Mouse (Mus musculus) urinary bladder, adult 2 months (tissue): ENCODE results near the gene Eif5. TPM values are rescaled to one million over a fixed set of nuclear protein-coding genes. Genes with fewer than 3 reads are reported as not detected.
A peak's percentile ranks its signal among the peaks of the same experiment; 100 is the strongest.

ENCODE experiments used
- DNase-seq: peaks from one replicate; pipeline ENCODE4 v3.0.0; 2022; ENCODE audit warnings: low spot score
- polyA plus RNA-seq: library from polyadenylated mRNA; depleted of rRNA; stranded (reverse); fragments of >200 nt; gene quantifications from 2 replicates; pipeline ENCODE4 v1.2.3, GENCODE M21; 2012; rRNA removed

Eif5 gene
- polyA plus RNA-seq, 1 experiment, result 139 TPM

DNA sequence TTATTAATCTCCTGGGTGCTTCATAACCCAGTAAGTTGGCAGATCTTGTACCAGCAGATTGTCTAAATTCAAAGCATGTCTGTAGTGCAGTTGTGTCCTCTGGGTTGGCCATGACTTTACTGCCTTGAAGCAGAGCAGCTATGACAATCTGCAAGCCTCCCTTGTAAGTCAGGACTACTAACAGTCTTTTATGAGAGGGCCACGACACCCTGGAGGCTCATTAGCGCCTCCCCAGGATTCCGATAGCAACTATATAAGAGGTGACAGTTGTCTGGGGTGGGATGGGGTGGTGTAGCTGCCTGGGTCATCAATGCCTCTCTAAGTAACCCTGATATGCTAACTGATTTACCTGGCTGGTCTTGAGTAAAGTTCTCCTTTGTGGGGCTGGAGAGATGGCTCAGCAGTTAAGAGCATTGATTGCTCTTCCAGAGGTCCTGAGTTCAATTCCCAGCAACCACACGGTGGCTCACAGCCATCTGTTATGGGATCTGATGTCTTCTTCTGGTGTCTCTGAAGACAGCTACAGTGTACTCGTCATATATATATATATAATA lies 25.3 kb downstream of the Eif5 start:
- DNase-seq, result no peak

DNA sequence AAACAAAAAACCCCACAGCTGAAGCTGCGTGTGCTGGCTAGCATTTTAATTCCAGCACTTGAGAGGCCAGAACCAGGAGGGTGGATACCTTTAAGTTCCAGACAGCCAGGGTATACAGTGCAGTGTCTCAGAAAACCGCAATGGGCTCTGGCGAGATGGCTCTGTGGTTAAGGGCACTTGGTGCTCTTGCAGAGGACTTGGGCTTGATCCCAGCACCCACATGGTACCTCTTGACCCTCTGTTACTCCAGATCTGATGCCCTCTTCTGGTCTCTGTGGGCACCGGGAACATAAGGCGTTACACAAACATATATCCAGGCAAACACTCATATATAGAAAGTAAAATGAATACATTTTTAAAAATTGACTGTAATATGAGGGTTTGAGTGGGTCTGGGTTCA lies 27.5 kb downstream of the Eif5 start:
- no peak for DNase-seq

DNA sequence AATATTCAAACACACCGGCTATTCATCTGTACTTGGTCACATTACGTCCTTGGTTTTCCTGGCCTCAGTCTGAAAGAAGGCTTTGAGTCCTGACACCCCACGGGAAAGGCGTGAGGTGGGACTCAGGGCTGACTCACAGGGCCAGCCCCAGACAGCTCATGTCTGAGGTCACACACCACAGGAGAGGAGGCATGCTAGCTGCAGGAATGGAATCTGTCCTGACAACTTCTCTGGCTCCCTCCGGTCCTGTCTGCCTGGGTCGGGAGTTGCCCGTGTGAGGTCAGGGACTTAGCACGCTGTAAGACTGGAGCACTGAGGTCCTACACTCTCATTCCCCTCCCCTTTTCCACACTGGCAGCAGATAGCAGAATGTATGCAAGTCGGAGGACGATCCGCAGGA lies 31.0 kb downstream of the Eif5 start:
- DNase-seq, result no peak

DNA sequence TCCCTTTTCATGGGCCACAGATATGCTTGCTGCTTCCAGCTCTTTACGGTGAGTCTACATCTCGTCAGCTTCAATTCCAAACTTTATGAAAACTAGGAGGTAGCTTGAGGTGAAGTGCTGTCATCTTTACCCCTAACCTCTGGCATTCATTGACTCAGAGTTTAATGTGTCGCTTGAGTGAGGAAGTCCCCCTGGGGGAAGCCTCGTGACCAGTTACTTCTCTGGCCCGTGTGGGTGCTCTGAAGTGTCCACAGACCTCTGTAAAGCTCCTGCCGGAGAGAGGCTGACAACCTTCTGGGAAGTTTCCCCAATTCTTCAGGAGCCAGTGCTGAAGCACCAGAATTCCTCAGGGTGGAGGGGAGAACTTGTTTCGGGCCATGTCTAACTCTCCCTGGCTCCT lies 34.6 kb downstream of the Eif5 start:
- no peak for DNase-seq

DNA sequence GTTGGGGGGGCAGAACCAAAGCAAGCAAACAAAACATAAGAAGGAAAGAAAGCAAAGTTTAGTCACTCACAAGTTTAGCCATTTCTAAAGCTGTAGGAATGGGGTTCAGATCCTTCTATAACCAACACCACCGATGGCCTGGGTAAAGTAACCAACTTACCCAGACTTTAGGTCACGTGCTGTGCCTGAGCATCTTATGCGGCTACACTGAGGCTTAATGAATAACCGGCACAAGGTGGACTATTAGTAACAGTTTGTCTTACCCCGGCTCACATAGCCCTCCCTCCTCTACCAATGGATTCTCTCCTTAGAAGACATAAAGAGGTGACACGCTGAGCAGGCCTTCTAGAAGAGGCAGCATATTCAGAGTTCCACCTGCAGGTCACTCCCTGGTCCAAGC lies 35.5 kb downstream of the Eif5 start:
- no peak for DNase-seq

DNA sequence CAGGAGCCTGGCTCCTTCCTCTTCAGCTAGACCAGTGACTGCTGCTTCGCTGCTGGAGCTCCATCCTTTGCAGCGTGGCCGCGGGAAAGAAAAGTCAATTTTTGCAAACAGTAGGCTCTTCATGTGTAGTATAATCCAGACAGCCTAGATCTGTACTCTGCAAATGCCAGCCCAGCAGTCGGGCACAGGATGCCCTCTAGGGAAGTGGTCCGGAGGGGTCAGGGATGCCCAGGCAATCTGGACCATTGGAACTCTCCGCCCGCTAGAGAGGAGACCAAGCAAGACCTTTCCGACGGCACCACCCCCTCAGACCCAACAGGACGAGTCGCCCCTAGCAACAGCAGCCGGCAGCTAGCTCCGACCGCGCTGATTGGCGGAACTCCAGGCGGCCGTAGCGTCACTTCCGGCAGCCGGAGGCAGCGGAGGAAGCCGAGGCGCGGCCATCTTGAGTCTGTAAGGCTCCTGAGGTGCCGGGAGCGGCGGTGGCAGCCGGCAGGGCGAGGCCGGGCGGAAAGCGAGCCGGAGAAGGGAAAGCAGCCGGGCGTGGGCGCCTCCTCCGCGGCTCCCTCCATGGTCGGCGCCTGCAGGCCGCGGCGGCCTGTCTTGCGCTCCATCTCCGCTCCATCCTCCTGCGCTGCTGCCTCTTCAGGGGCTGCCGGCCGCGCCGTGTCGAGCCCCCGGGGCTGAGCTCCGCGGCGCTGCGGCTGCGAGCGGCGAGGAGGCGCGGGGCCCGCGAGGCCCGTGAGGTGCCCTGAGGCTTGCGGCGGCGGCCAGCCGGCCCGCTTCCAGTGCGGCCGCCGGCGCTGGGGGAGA lies 36.5 kb downstream of the Eif5 start, which contains the start of gene Mark3:
TSS of gene Mark3 (plus strand) at position 450 of the 813 bp plus-strand sequence.
- DNase-seq, result peak; percentile 93

DNA sequence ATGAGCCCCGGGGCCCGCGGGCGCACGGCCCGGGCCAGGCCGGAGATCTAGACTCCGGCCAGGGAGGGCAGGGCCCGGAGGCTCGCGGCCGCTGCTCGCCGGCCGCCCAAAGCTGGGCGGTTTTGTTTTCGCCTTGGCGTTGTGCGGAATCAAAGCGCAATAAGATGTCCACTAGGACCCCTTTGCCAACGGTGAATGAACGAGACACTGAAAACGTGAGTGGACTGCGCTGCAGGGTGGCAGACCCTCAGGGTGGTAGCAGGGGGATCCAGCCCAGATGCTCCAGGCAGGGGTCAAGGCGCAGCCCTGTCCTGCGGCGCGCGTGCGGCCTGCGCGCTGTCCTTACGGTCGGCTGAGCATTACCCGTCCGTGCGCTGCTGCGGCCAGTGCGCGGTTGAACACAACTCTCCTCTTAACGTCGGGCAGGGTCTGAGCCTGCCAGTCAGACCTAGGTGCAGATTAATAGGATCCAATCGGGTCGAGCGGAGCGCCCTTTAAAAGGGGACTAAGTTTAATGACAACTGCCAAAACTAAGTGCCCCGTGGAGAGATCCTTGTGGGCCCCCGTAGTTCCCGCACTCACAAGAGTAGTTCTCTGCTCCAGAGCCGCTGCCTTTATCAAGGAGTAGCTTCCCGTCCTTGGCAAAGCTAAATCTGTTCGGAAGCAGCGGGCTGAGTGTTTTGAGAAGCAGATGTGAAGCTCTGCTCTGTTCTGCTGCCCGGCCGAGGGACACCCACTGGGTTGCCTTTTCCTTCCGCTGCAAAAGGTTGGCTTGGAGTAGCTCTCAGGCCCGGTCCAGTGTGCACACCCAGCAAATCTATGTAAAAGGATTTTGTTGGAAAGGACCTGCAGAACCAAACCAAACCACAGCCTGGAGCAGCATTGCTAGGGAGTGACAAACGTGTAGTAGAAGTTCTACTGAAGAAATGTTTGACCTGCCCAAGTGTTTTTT lies 37.3 kb downstream of the Eif5 start:
- DNase-seq, result peak; percentile 45

DNA sequence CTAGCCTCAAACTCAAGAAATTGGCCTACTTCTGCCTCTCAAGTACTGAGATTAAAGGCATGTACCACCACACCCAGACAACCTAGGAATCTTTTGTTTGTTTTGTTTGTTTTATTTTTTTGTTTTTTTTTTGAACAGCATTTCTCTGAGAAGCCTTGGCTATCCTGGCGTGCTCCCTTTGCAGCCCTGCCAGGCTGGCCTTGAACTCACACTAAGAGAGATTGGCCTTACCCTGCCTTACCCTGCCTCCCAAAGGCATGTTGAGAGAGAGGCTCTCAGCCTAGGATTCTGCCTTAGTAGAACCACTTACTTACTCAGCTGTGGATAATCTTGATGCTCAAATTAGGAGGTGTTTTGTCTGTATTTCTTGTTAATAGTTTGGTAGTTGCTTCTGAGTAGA lies 45.2 kb downstream of the Eif5 start:
- DNase-seq, result no peak

DNA sequence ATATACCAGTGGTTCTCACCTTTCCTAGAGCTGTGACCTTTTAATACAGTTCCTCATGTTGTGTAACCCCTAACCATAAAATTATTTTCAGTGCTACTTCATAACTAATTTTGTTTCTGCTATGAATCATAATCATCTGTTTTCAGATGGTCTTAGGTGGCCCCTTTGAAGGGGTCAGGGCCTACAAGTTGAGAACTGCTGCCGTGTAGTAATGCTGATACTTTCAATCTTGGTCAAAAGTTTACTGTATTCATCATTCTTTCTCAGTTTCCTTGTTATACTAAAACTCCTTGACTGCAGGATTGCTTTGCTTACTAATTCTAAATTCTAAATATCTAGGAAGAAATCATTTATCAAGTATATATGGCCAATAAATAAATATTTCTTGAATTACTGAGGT lies 46.6 kb downstream of the Eif5 start:
- no peak for DNase-seq

DNA sequence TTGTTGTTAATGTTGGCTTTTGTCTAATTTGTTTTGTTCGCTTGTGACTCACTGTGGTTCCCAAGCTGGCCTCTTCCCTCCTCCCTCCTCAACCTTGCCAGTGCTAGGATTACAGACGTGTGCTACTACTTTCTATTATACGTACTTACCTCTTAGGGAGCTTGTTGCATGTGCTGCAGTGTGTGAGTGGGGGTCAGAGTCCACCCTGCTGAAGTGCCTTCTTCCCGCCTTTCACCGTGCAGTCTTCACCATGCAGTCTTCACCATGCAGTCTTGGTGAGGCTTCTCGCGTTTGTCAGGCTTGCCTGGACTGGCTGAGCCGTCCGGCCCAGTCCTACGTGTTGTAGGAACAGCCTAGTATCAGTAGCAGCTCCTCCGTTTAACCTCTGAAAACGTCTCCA lies 49.4 kb downstream of the Eif5 start:
- DNase-seq, result no peak

DNA sequence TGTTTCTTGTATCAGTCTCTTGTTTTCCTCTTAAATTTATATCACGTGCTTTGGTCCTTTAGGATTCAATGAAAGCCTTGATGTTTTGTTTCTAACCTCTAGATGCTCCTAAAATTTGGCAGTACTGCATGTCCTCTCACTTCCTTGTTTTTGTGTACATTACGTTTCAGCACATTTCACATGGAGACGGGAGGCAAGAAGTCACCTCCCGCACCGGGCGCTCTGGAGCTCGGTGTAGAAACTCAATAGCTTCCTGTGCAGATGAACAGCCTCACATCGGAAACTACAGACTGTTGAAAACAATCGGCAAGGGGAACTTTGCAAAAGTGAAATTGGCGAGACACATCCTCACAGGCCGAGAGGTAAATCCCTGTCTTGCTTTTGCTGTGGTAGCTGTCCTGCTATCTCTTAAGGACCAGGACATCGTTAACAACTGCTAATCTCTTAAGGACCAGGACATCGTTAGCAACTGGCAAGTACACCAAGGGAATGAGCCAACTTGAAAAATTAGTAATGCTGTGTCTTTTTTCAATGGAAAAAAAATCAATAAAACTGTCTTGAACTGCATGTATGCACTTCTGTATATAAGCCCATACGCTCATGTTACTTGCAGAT lies 54.7 kb downstream of the Eif5 start:
- no peak for DNase-seq

DNA sequence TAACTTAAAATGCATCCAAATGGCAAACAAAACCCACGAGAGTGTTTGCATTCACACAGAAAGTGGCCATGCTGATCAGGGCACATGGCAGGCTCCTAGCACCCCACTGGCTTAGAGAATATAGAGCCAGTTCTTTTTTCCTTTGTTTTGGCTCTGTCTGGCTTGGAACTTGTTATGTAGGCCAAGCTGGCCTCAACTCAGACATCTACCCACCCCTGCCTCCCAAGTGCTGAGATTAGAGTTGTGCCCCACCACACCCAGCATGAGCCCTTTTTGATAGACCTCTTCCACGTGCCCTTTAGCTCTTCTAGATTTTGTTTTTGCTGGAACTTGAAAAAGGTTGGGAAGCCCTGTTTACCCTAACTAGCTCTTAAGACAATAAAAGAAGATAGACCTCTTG lies 56.0 kb downstream of the Eif5 start:
- no peak for DNase-seq

Other genes with a start within 250 kb of the Eif5 start
- gene Cdc42bpb, start 160.3 kb upstream of the Eif5 start, polyA plus RNA-seq, result 143 and 148 TPM in 2 replicates
- 0.10 TPM in 1 of 2 replicates, not detected in the other for gene Lbhd2, start 131.2 kb upstream of the Eif5 start, polyA plus RNA-seq
- gene Exoc3l4, start 121.0 kb upstream of the Eif5 start, polyA plus RNA-seq, result 7.8 and 8.4 TPM in 2 replicates
- gene Tnfaip2, start 95.5 kb upstream of the Eif5 start, polyA plus RNA-seq, result 106 and 156 TPM in 2 replicates
- gene Gm266, start 52.2 kb upstream of the Eif5 start, polyA plus RNA-seq, result 5.9 and 6.7 TPM in 2 replicates
- 56.1 and 59.8 TPM in 2 replicates for gene Mark3, start 36.5 kb downstream of the Eif5 start, polyA plus RNA-seq
- gene Ckb, start 134.3 kb downstream of the Eif5 start, polyA plus RNA-seq, result 2,258 and 2,468 TPM in 2 replicates
- 17.1 and 25.1 TPM in 2 replicates for gene Trmt61a, start 140.1 kb downstream of the Eif5 start, polyA plus RNA-seq
- 30.4 and 32.8 TPM in 2 replicates for gene Bag5, start 175.2 kb downstream of the Eif5 start, polyA plus RNA-seq
- gene Apopt1, start 175.2 kb downstream of the Eif5 start, polyA plus RNA-seq, result 47.1 and 50.6 TPM in 2 replicates
- gene Klc1, start 220.8 kb downstream of the Eif5 start, polyA plus RNA-seq, result 96.5 and 122 TPM in 2 replicates